Mouse (Mus musculus): ENCODE measurements at regions not wholly inside any gene's neighbourhood (a gene's known extent, or its start where the extent isn't known, plus 50 kb on each side); places are given as distances from the start of the nearest gene placed in this dataset.

DNA sequence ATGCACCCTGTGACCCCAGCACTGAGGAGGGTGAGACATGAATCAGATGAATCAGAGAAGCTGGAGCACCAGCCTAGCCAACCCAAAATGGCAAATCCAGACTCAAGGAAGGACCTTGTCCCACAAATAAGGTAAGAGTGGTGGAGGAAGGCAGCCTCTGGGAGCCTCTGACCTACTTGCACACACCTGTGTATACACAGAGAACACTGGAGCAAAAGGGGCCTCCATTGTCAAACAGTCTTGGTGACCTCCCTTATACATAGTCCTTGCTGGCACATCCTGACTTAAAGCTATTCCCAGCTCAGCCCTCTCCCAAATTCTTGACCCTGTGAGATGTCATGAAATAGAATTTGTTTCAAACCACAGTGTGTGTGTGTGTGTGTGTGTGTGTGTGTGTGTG is 57.1 kb downstream of the Inhbb start:
- no peak for DNase-seq

DNA sequence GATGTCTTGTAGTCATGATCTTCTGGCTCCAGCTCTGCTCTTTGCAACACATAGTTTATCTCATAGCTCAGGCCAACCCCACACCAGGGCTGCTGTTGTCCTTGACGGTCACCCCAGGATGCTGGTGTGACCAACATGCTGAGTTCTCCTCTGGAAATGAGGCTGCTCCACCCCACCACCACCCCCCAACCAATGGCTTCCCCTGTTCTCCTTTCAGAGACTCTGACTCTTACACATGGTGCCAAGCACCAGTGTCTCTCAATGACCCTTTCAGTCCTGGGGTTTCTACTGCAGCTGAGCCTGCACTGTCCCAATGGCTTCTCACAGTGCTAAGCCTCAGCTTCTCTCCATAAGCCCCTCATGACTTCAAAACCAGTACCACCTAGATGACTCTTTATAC is 64.0 kb downstream of the Inhbb start:
- DNase-seq: no peak

DNA sequence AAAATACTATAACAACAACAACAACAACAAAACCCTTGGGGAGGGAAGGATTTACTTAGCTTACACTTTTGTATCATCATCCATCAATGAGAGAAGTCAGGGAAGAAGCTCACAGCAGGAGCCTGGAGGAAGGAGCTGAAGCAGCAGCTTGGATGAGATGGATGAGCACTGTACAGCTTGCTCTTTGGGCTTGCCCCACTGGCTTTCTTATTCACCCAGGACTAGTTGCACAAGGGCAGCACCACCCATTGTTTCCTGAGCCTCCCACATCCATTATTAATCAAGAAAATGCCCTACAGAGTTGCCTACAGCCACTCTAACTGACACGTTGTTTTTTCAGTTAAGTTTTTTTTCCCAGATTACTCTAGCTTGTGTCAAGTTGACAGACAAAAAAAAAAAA is 65.1 kb downstream of the Inhbb start:
- no peak for DNase-seq

DNA sequence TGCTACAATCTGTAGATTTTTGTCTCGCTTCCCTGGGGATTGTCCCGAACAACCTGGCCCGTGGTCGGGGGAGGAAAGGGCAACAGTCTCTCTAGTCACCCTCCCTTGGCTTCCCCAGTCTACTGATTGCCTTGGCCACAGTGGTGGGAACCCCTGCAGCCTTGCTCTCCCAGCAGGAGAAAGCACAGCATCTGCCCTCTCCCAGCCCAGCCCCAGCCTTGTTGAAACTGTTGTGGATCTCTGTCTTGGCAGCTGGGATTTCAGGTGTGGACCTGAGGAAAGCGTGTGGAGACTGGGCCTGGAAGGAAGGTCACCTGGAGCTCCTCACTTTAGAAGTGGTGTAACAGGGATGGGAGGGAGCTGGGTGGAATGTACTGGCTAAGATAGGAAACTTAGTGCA is 66.6 kb downstream of the Inhbb start:
- no peak for DNase-seq

DNA sequence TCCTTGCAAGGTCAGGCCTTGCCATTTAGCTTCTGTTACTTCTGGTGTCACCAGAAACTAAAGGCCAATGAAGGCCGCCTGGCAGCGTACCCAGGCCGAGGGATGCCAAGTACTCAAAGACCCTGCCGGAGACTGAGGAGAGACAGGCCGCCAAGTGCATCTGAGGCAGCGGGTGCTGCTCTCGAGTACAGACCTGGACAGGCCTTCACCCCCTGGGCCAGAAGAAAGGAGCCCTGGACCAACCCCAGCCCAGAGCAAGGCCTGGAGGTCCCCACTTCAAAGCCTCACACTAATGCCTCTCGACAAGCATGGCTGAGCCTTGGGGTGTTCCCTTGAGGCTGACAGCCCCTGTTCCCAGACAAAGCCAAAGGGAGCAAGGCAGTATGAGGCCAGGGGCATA is 70.5 kb downstream of the Inhbb start:
- DNase-seq: no peak

DNA sequence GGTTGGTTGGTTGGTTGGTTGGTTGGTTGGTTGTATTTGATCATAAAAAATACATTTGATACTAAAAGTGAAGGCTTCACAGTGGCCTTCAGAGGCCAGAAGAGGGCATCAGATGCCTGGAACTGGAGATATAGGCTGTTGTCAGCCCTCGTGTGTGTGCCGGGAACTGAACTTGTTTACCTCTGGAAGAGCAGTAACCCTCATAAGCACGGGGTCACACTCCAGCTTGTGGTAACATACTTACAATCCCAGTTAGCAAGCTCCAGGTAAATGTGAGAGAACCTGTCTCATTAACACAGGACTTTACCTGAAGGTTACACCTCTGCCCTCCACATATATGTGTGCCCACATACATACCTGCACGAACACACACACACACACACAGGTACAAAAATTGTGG is 71.2 kb downstream of the Inhbb start:
- DNase-seq: no peak

DNA sequence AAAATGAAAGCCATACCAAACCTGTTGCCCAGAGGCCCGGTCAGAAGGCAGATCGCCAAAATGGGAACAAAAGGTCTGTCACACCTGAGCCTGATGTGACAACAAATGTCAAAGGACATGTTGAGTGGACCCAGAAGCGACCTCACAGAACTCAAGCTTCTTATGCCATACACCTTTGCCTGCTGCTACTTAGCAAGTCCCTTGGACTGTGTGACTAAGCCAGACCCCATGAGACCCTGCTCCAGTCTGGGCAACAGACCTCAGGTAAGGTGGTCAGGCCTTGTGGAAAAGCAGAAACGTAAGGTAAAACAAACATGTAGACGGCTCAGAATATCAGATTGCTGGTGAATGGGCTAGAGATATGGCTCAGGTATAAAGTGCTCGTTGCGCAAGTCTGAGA is 71.8 kb downstream of the Inhbb start:
- DNase-seq: no peak

DNA sequence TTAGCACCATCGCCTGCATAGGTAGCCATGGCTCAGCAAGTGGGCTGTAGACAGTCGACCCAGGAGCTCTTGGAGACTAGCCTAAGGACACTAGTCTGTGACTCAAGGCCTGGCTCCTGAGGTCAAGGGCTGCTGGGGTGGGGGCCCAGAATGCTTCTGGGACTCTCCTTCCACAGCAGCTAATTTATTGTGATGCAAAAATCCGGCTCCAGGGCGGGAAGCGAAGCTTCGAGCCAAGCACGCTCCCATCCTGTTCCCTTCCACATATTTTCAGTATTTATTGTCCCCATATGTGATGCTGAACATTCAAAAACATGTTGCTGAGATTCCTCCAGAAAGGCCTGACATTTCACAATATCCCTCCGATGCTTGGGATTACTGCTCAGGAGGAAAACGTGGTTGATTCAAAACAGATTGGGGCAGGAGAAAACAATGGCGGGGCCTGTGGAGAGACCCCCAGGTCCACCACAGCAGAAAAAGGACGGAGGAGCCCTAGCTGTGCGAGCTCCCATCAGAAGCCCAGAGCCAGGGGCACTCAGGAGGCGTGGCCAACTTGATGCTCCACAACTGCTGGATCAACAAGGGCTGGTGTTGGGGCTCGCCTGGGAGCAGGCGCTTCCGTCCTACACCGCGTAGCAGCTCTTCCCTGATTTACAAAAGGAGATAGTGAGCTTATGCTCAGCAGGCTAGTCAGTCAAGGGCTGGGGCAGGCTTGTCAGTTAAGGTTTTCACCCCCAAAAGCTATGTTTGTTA is 73.4 kb downstream of the Inhbb start:
- no peak for DNase-seq

DNA sequence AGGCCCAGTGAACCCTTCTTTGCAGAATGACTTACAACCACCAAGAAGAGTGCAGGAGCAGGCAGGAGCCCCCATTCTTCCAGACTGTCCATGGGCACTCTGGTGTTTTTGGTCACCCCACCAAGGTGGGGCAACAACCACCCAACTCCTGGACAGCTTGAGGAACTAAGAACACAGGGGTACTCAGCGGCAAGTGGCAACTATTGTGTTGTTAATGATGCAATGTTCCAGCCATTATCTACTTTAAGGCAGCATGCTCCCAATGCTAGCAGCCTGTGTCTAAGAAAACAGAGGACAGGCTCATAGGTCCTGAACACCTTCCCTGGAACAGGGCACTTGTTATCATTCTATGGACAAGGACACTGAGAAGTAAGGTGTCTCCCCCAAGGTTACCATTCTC is 74.3 kb downstream of the Inhbb start:
- DNase-seq: no peak

DNA sequence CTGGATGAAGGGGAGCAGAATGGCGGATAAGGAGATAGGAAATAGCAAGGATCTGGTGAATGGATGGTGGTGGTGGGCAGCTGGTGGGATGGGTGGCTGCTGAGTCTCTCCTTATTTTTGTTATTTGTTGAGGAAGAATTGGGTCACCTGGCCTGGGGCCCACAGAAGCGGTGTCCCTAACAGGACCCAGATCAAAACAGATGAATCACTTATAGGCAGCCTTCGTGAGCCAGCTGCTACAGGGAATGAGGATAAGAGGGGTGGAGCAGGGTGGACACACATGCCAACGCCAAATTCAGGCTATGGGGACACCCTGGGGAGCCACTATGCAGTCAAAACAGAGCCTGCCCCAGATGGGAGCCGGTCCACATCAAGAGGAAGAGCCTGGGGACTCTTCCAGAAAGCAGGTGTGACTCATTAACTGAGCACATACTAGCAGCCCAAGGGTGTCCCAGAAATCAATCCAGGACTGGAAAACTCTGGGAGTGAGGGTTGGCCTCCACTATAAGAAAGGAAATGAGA is 75.4 kb downstream of the Inhbb start:
- no peak for DNase-seq

DNA sequence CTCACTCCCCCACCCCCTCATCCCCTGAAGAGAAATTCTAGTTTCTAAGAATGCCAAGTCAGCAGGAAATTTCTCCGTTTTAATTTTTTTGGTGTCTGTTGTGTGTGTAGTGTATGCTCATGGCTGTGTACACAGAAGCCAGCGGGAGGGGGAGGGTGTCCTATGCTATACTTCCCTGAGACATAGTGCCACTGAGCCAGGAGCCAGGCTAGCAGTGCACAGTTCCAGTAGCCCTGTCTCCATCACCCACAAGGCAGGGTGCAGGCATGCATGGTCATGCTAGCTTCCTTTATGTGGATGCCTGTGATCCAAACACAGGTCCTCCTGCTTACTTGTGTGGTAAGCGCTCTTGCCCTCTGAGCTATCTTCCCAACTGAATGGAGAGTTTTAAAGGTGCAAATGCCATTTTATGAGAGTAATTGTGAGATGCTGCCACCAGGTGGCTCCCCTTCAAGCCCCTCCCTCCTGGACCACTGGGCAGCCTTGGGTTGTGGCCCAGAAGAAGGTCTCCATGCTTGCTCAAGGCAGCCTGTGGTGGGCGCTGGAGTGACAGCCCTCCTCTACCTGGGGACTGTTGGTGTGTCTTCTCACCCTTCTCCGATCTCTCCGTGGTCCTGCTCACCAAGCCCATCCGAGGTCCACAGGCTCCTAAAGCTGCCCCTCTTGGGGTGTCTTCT is 76.8 kb downstream of the Inhbb start:
- DNase-seq: no peak

DNA sequence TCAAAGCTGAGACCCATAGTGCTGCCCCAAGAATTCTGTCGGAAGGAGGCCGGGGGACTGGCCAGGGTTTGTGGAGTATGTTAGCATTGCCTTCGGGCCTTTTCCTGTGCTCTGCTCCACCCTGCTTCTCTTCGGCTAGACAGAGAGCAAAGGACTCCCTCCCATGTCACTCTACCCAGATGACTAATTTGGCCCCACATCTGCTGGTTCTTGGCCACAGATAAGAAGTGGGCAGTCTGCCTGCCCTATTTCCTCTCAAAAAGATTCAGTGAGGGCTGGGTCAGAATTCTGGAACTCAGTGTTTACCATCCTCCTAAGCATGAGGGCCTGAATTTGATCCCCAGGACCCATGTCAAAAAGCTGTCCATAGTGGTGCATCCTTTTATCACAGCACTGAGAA is 78.0 kb downstream of the Inhbb start:
- DNase-seq: no peak

DNA sequence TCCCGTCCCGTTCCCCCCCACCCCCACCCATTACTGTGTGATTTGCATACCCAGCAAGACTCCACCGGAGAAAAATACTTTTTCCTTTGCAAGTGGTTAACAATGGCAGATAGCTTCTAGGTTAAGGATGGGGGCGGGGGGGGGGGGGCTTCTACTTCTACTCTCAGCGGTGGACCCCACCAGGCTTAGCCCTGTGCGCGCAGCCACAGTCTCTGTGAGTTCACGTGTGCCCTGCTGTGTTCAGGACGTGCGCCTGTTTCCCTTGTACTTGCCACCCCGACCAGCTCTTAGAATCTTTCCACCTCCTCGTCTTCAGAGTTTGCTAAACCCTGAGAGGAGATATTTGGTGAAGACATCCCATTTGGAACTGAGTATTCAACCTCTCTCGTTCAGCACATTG is 86.9 kb downstream of the Inhbb start:
- no peak for DNase-seq

DNA sequence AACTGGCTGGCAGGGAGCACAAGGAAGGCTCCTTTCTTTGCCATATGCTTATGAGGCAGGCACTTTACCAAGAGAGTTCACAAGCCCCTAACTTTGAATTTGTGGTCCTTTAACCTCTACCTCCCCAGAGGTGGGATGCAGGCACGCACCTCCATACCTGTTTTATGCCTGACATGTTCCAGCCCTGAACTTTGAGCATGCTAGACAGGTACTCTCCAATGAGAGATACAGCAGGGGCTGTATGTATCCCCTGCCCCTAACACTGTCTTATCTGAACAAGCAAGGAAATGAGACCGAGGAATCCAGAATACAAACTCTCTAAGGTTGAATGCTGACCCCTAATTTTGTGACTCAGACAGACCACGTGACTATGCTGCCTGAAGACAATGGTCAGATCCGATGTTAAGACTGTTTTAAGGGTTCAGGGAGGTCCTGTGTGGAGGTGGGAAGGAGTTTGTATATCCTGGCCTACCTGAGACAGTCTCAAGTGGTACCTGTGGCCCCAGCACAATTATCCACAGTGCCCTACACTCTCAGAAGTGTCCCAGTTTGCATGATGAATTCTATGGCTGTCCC is 91.2 kb downstream of the Inhbb start:
- no peak for DNase-seq

DNA sequence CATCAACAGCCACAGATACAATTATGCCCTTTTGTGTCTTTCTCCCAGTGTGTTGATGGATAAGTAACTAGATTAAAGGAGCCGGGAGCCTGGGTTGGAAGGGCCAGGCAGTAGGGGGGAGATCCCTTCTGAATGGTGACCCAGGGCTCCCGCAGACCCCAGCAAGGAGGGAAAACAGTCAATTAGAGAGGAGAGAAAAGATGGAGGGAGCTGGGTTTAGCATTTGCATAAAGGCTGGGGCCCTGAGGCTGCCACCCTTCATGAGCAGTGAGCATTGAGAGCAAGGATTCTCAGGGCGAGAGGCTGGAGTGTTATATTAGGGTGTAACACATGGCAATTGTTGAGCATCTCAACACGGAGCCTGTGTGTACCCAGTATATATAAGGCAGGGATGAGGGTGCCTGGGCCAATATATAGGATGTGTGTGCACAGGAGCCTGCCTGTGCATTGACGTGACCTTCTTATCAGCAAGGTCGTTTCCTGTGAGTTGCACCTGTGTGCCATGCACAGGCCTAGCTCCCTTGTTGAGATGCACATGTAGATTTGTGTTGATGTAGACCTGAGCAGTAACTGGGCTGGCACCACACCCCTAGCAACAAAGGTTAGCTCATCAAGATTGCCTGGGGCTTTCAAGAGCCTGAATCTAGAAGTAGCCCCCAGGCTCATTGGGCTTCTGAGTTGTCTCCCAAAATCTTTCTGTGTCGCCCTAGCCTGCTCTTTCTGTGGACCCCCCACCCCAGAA is 92.2 kb downstream of the Inhbb start:
- no peak for DNase-seq

DNA sequence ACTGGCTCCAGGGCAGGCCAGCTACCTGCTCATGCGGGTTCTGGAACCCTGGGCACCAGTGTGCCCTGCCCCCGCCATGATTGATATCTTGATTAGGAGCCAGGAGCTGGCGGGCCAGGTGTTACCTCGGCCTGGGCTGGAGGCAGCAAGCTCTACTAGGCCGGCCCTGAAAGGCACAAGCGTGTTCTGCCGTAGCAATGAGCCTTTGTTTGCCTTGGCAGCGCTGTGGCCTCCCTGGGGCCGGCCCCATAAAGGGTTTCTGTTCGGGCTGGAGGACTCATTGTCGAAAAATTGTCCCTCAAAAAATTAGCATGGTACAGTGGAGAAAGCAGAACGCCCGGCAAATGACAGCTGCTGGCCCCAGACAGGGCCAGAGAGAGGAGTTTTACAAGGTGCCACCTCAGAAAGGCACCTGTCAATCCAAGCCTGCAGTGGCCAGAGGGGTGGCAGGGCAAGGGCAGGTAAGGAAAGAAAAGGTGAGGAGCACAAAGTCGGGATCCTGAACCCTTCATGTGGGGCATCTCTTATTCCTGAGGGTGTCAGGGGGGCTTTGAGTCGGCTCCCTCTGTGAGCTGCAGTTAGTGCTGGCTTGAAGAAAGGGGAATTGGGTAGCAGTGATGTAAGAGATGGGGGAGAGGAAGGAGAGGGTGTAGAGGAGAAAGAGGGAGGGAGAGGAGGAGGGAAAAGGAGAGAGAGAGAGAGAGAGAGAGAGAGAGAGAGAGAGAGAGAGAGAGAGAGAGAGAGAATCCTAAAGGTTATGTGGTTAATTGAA is 92.9 kb downstream of the Inhbb start:
- DNase-seq: peak; percentile 38 to 54

DNA sequence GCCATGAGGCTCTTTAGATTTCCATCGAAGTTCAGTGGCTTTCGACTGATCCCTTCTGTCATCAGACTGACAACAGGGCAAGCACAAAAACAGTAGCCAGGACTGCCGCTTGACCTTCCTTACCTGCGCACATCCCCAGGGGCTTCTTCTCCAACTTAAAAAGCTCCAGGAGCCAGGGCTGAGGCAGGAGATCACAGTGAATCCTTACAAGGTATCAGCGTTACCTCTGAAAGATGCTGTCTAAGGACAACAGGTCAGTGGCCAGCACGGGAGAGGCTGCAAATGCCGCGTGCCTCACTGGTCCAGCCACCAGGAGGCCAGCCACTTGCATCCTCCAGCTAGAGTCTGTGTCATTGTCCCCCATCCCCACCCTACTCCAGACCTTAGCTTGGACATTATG is 97.5 kb downstream of the Inhbb start:
- DNase-seq: no peak

DNA sequence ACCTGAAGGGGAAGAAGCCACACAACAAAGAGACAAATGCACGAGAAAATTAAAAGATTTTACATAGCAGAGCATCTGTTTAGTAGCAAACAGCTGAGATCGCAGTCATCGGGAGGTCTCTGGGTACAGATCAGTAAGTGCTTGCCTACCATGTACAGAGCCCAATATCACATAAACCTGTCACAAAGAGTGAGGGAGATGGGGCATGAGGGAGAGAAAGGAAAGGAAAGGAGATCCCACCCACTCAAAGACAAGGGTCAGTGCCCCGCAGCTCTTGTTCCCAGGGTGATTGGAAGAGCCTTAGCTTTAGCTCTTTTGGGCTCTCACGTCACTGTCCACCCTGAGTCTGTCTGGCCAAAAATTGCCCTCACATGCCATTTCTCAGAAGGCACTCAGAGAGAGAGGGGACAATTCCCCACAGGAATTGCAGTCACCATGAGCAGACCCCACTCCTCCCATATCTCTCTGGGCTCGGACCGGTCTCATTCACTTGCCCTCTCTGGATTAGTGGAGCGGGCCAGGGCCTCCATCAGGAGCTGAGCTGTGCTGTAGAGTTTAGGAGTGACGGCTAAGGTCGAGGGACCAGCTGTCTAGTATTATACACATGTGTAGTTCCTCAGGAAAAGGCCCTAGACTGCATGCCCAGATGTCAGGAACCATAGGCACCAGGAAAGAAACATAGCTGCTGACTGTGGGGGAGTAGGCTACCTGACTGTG is 99.6 kb downstream of the Inhbb start:
- DNase-seq: no peak

DNA sequence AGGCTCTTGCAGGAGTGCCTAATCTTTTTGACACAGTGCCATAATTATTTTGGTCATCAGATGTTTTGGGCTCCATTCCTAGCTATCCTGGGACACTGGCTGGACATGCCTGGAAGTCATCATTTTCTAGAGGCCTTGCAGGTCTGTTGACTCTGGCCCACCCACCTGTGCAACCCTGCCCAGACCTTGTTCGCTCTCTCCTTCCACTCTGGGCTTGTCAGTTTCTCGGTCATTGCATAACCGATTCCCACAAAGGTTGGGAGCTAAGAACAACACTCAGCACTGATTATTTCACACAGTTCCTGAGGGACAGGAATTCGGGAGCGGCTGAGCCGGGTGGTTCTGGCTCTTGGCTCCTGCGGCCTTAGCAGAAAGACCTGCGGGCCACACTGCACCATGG is 100.2 kb downstream of the Inhbb start:
- no peak for DNase-seq

DNA sequence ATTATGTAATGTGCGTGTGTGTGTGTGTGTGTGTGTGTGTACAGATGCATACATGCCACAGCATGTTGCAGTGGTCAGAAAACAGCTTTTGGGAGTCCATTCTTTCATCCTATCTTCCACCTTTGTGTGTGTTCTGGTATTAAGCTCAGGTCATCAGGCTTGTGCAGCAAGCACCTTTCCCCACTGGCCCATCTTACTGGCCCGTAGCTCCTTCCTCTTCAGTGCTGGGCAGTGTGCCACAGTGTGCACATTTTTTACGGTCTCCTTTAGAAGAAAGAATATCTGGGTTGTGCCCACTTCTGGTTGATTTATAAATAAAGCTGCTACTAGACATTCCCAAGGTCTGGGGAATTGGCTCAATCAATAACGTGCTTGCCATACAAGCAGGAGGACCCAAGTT is 105.0 kb downstream of the Inhbb start:
- DNase-seq: no peak

DNA sequence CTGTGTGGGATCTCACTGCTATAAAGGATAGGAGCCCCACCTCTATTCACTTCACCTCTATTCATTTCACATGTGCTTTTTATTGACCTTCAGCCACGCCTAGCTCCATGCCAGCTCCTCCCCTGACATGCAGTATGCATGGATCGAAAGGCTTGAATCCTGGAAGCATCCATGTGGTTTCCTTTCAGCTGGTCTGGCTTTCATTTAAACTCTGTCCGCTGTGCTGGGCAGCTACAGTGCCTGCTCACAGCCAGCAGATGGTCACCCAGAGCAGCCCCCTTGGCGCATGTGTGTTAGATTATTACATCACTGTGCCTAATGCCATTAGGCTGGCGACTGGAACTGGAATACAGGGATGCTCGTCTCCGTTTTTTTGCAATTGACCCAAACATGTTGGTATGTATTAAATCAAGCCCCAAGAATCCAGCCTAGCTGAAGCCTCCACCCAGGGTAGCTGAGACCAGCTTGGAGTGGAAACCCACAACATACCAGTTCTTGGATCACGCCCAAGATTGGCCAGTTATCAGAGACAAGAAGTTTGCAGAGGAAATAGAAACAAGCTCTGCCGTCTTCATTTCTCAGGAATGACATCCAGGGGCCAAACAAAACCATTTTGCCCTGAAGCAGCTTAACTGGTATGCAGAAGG is 113.2 kb downstream of the Inhbb start:
- peak in 1 of 2 experiments; percentile 7 for DNase-seq
